Mouse (Mus musculus) spleen, adult 2 months (tissue): Measurements from ENCODE around the gene Fdxacb1. TPM values are rescaled to one million over a fixed set of nuclear protein-coding genes. Genes with fewer than 3 reads are reported as not detected.

Experiments
- DNase-seq, 2 experiments: peaks; one replicate each; pipeline versions ENCODE4 v3.0.0 to v3.0.0-alpha.2; 2012 to 2021; ENCODE audit warnings: low spot score in 2 of 2, low read depth in 1 of 2
- H3K27ac ChIP-seq: fragments of 200-500 bp; 2 replicates; pipeline ENCODE4 v1.5.1; 2012; ENCODE audit warnings: low read length, inconsistent platforms; ENCODE audit not compliant: insufficient read depth
- H3K27me3 ChIP-seq: fragments of 200-500 bp; 2 replicates; pipeline ENCODE4 v1.6.1; 2012; ENCODE audit warnings: mild to moderate bottlenecking, moderate library complexity, low read length, inconsistent platforms; ENCODE audit not compliant: control insufficient read depth, insufficient read depth
- H3K36me3 ChIP-seq: fragments of 200-500 bp; 2 replicates; pipeline ENCODE4 v1.6.1; 2012; ENCODE audit warnings: mild to moderate bottlenecking, low read length, inconsistent platforms; ENCODE audit not compliant: control insufficient read depth, insufficient read depth
- H3K4me1 ChIP-seq: fragments of 200-500 bp; 2 replicates; pipeline ENCODE4 v1.6.1; 2011; ENCODE audit warnings: inconsistent platforms; ENCODE audit not compliant: control insufficient read depth, insufficient read depth, insufficient read length
- H3K4me3 ChIP-seq: fragments of 200-500 bp; 2 replicates; pipeline ENCODE4 v1.5.1; 2011; ENCODE audit warnings: mild to moderate bottlenecking, inconsistent platforms; ENCODE audit not compliant: insufficient read depth, insufficient read length; ENCODE audit errors: extremely low read depth
- CTCF ChIP-seq: fragments of 200-500 bp; IDR thresholded peaks from 2 replicates; pipeline ENCODE4 v1.5.1; 2011; ENCODE audit warnings: mild to moderate bottlenecking, inconsistent platforms; ENCODE audit not compliant: insufficient read depth, insufficient read length, insufficient replicate concordance; ENCODE audit errors: extremely low read depth
- POLR2A ChIP-seq: fragments of 200-500 bp; IDR thresholded peaks from 2 replicates; pipeline ENCODE4 v1.6.1; 2011; ENCODE audit warnings: low read depth, low read length, inconsistent platforms
- WGBS: fragments of 180-500 bp; shearing (Covaris S2); methylation state at CpG from one replicate; pipeline ENCODE4 v1.1.7; 2018; 5-methylcytosine and 5-hydroxymethylcytosine counted together
- polyA plus RNA-seq: library from polyadenylated mRNA; depleted of rRNA; stranded (reverse); fragments of >200 nt; gene quantifications from 2 replicates; pipeline ENCODE4 v1.2.3, GENCODE M21; 2012

The Fdxacb1 gene
- polyA plus RNA-seq, 1 experiment: 3.2 TPM

DNA sequence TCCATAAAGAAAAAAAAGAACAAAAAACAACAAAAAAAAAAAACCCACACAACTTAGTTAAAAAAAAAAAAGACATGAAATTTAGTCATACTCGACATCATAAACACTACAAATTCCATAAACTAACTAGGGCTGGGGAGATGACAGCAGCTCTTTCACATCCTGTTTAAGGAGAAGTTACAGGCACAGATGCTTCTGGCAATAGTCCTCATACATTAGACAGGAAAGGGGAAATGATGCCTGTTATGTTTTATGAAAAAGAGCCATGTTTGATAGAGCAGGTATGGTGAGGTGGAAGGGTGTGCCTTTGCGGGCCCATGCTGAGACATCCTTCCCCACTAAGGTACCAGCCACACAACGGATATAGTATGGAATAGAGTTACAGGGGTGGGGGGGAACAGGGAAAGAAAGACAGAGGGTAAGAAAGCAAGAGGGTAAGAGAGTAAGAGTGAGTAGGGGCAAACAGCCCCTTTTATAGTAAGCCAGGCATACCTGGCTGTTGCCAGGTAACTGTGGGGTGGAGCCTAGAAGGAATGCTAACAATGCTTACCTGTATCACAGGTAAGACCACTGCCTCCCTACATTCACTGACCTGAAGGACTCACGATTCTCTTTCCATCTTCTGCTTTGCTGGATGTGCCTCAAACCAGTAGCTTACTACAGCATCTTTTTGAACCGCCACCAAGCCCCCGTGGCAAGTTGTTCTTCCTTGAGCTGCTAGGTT is 6.4 kb upstream of the Fdxacb1 start:
- Histone ChIP-seq H3K4me1 (no peaks in the 10 kb centered on the region), H3K27me3 (no peaks in the 10 kb centered on the region), H3K27ac (no peak overlapping the region), H3K4me3 (no peak overlapping the region), H3K36me3 (peaks cover 4% of the 10 kb centered on the region; the same call in 1 of the 2 replicates)
- no peak for DNase-seq
- no peak for TF ChIP-seq POLR2A
- TF ChIP-seq CTCF: no peak
- WGBS: 70% methylated on average over 6 of the region's 6 CpGs

DNA sequence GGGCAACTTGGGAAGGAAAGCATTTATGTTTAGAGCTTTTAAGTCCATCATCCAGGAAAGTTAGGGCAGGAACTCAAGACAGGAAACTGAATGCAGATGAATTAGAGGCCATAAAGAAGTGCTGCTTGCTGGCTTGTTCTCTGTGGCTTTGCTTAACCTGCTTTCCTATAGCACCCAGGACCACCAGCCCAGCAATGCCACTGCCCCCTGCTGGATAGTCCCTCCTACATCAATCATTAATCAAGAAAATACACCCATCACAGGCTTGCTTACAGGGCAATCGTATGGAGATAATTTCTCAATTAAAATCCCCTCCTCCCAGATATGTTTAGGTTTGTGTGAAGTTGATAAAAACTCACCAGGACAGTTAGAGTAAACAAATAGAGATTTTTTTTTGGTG is 4.7 kb upstream of the Fdxacb1 start:
- Histone ChIP-seq H3K36me3 (peaks cover 4% of the 10 kb centered on the region; the same call in 1 of the 2 replicates), H3K4me3 (no peak overlapping the region), H3K27ac (no peak overlapping the region), H3K27me3 (no peaks in the 10 kb centered on the region), H3K4me1 (no peaks in the 10 kb centered on the region)
- TF ChIP-seq CTCF (no peak), POLR2A (no peak)
- no peak for DNase-seq
- 87% methylated on average over 1 of the region's 1 CpGs for WGBS

DNA sequence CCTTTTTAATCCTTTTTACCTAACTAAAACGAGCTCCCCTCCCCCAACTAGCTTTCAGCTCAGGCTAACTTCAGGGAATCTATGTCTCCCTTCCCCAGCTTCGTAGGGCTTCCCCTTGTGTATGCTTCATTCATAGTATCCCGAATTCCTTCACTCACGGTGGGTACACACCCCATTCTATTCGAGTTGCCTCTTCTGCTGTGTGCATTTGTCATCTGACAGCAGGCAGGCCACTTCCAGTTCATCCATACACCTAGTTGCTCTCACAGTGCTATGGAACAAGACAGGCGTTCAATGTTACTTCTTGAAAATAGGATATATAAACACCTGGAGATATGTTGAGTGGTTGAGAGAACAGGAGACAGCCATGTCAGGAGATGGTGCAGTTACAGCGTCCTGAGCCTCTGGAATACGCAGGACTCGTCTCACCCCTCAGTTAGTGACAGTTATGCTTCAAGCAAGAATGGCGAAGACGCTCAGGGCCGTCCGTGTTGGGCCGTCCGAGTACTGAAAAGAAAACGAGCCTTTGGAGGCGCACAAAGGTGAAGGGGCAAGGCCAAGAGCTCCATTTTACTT is 417 bp upstream of the Fdxacb1 start:
- peak overlapping the region; percentile 94 for H3K27ac ChIP-seq
- no peaks in the 10 kb centered on the region; the same call in 1 of the 2 replicates for H3K4me1 ChIP-seq
- H3K36me3 ChIP-seq: peaks cover 4% of the 10 kb centered on the region; the same call in 1 of the 2 replicates
- 2% methylated on average over 17 of the region's 17 CpGs for WGBS
- no peak for DNase-seq
- peak overlapping the region; percentile 67 for H3K4me3 ChIP-seq
- TF ChIP-seq CTCF (no peak), POLR2A (no peak)
- no peaks in the 10 kb centered on the region for H3K27me3 ChIP-seq

DNA sequence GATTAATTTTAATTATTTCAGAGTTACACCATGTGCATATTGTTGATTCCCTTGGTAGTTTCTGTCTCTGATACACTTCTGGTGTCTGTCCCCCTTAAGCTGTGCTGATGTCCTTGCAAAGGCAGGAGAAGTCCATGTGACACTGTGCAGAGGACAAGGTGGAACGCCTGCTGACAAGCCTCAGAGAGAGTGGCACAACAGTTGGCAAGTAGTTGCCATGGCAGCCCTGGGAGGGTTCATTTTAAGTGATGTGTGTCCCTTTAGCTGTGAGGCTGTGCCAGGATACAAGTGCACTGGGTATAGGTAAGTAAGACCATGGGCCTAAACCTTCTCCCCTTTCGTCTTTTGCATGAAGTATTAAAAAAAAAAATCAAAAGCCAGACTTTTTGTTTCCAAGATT is 2.0 kb downstream of the Fdxacb1 start:
- H3K4me1 ChIP-seq: peaks cover 4% of the 10 kb centered on the region
- H3K36me3 ChIP-seq: no peaks in the 10 kb centered on the region
- no peak overlapping the region for H3K27ac ChIP-seq
- H3K4me3 ChIP-seq: no peak overlapping the region
- no peak for TF ChIP-seq POLR2A
- TF ChIP-seq CTCF: no peak
- 89% methylated on average over 2 of the region's 2 CpGs for WGBS
- H3K27me3 ChIP-seq: no peaks in the 10 kb centered on the region
- no peak for DNase-seq

DNA sequence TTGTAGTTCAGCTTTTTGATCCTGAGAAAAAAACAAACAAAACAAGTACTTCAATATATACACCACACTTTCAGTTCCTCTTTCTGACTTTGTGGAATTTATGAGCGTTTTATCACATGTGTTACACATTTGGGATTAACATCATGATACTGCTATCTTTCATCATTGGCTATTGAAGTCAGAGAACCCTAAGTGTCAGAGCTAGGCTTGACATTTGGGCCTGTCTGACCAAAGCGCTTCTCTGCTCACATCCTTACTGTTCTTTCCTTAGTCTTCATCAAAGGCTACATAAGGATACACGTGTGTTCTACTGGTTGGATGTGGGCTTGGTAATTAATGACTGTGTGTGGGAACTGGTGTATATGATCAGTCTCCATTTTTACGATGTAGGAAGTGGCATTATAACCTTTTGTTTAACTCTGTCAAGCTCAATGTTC is 6.0 kb downstream of the Fdxacb1 start:
- TF ChIP-seq POLR2A (no peak), CTCF (no peak)
- H3K4me3 ChIP-seq: 0 out of 2 replicates have a peak overlapping the region, but pooled peaks have one; percentile 8
- DNase-seq: peak in 1 of 2 experiments; percentile 72
- H3K27me3 ChIP-seq: no peaks in the 10 kb centered on the region
- 20% methylated on average over 4 of the region's 4 CpGs for WGBS
- H3K4me1 ChIP-seq: peaks cover 9% of the 10 kb centered on the region
- peaks cover under 1% of the 10 kb centered on the region; the same call in 1 of the 2 replicates for H3K36me3 ChIP-seq
- H3K27ac ChIP-seq: peak overlapping the region; percentile 61; the same call in 1 of the 2 replicates

DNA sequence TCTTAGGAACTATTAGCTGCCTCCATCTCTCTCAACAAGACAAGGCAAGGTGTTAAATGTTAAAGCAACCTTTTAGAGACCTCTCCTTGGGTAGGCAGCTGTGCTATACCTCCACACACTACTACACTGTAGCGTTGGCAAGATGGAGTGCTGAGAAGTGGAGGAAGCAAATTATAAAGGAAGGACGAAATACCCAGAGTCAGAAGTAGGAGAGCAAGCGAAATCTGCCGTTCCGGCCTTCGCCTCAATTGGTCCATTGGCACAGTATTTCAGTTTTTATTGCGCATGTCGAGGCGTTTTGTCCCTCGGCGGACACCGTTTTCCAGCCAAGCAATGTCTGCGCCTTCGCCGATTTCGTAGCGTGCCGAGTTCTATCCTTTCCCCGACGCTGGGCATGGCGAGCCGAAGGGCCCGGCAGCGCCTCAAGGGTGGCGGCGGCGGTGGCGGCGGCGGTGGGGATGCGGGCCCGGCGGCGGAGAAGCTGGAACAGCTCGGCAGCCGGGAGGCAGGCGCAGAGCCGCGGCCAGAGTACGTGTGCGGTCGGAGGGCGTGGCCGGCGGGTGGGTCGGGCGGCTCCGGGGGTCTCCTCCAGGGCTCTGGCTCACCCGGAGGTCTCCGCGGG is 7.1 kb downstream of the Fdxacb1 start, which contains the start of the genes Alg9 and 1110032A03Rik:
TSS of gene Alg9 (plus strand) at position 29 of the 622 bp plus-strand sequence.
TSS of gene 1110032A03Rik (minus strand) at position 530 of the 622 bp plus-strand sequence.
- peak; percentile 73 to 85 for DNase-seq
- peak within 1 kb of the TSS; percentile 80 for H3K27ac ChIP-seq
- peaks cover 9% of the 10 kb centered on the region for H3K4me1 ChIP-seq
- H3K27me3 ChIP-seq: no peaks in the 10 kb centered on the region
- H3K4me3 ChIP-seq: peak within 1 kb of the TSS; percentile 79
- 1% methylated on average over 48 of the region's 51 CpGs for WGBS
- no peak for TF ChIP-seq POLR2A
- TF ChIP-seq CTCF: no peak
- H3K36me3 ChIP-seq: peaks cover 3% of the 10 kb centered on the region; the same call in 1 of the 2 replicates
